Mouse (Mus musculus): ENCODE measurements around the gene Fstl5.
"Not testable (repeated sequence)": the region's sequence is repeated elsewhere in the genome, so short reads cannot be mapped to it uniquely, and the experiment has no call there.

Fstl5 gene

GRCm38 (mm10) chr3:76507891-76508290 lies 433.8 kb downstream of the Fstl5 start:
- DNase-seq (ENCODE audit: low read depth, low spot score) = not testable (repeated sequence)

DNA sequence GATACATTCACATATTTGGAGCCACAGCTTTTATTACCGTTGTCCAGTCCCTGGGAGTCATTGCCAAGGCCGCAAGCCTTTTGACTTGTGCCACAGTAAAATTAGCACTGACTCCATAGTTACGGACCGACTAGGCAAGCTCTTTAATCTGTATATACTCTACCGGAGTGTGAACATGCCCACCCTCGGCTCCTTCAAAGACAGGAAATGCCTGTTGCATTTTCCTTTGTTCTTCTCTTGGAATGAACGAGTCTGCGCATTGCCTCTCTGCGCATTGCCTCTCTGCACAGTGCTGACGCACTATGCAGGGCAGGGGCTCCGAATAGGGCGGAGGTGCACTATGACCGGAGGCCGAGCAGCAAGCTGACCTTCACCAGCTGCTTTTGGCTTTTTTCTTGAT lies 434.7 kb downstream of the Fstl5 start:
- peak; percentile 12 for DNase-seq (ENCODE audit: low read depth, low spot score)

DNA sequence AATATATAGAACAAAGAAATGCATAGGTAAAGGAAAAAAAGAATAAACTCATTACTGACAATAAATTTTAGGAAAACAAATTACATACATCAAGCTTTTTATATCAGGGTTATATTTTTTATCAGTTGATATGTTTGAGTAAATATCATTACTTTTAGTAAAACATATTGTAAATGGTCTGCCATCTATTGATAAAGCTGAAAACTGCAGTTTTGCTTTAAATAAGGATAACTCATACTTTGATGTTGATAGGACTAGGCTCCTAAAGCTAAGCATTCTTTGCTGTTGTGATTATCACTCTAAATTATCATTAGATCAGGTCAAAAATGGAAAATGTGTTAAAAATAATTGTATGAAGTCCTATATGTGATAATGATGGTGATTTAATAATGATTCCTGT lies 493.3 kb downstream of the Fstl5 start:
- no peak for DNase-seq (ENCODE audit: low read depth, low spot score)

DNA sequence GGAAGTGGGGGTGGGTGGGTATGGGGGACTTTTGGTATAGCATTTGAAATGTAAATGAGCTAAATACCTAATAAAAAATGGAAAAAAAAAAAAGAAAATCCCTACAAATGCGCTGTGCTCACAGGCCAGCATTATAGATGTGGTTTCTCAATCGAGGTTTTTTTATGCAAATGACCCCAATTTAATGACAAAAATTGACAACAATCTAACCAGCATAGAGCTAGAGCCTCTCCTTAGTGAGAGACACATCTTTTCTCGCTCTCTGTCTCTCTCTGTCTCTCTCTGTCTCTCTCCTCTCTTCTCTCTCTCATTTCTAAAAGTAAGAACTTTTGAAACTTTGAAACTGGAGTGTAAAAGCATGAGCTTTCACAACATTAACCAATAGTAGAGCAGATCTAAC lies 498.4 kb downstream of the Fstl5 start:
- DNase-seq (ENCODE audit: low read depth, low spot score) = no peak

GRCm38 (mm10) chr3:76572920-76573541 lies 499.0 kb downstream of the Fstl5 start:
- DNase-seq (ENCODE audit: low read depth, low spot score) = no peak

DNA sequence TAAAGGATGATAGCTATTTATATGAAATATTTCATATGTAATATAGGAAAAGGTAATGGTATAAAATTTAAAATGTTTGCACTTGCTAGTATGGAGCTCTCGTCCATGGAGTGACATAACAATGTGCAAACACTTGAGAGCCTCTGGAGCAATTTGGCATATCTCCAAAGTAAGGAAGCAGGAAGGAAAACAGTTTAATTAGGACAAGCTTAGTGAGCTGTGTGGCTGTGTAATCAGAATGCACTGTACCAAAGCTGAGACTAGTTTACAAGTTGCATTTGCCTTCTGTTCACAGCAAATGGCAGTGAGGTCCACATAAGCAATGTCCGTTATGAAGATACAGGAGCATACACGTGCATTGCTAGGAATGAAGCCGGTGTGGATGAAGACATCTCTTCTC lies 519.1 kb downstream of the Fstl5 start:
- no peak for DNase-seq (ENCODE audit: low read depth, low spot score)

DNA sequence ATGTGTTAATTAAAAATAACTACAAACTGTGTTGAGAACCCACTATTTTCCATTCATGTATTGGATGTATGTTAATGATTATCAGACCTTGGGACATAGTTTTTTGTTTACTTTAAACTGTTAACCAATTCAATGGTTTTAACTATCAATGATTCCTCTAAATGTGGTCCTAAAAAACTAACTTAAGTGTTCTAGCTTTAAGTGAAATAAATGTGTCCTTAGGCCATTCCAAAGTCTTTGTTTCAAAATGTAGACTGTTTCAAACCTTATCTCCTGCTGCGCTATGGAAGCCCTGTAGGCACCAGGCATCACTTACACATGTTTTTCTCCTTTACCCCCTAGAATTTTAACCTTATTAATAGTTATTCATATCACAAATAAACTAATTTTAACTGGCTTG lies 546.0 kb downstream of the Fstl5 start:
- no peak for DNase-seq (ENCODE audit: low read depth, low spot score)

- DNase-seq (ENCODE audit: low read depth, low spot score) = no peak
Observed at GRCm38 (mm10) chr3:76654243-76654642, 580.2 kb downstream of the Fstl5 start.

DNA sequence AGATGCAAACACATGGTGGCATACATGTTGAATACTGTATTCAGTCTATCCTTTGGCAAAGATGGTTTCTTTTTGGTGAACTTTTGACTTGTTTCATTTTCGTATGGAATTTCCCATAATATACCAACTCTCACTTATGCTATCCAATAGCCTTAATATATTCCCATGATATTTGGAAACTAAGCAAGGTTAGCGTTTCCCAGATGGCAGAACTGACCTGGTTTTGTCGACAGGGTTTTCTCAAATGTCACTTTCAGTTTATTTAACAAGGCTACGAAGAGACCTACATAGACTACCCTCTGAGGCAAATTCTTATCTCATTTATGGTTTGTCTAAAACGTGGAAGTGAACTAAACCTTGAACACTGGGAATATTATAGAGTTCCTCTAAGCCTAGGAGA lies 596.8 kb downstream of the Fstl5 start:
- DNase-seq (ENCODE audit: low read depth, low spot score) = no peak

- DNase-seq (ENCODE audit: low read depth, low spot score) = no peak
Observed at GRCm38 (mm10) chr3:76676006-76676405, 601.9 kb downstream of the Fstl5 start.

DNA sequence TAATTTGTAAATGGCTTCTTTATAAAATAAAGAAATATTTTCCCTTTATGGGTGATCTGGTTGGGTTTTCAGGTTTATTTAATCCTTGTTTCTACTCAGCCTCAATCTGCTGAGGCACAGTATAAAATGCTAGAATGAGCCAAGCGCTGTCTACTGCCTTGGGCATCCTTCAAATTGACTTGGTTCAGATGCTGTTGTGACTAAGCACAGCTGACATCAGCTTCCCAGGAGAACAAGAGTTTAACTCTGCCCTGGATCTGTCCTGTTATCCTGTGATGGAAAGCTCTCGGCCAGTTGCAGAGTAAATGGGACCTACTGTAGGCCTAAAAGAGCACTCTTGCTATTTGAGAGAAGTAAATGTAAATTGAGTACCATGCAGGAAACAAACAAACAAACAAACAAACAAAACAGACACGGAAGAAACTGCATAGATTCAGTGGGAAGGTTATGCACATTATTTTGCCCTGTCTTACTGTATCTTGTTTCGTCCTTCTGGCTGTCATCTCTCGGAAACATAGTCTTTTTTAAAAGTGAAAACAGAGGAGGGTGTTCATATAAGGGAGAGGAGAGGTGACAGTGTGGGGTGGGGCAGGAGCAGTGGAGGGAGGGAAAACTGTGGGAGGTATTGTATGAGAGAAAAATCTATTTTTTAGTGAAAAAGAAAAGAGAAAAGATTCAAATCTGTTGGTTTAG lies 605.9 kb downstream of the Fstl5 start:
- DNase-seq (ENCODE audit: low read depth, low spot score) = no peak

DNA sequence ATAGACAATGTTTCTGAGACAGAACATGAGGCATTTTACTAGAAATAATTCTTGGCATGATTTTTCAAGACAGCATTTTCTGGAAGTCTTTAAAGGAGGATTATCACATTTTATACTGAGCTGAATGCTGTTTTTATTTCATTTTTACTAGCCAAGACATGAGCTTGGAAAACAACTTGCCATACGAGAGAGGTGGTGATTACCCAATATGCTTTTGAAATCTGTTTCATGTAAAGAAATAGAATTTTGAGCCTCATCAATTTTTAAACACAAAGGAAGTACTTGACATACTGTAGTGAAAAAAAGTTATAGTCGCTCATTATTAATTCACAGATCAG lies 606.4 kb downstream of the Fstl5 start:
- no peak for DNase-seq (ENCODE audit: low read depth, low spot score)

GRCm38 (mm10) chr3:76697134-76697629 lies 623.1 kb downstream of the Fstl5 start:
- DNase-seq (ENCODE audit: low read depth, low spot score) = no peak

- peak; percentile 87 for DNase-seq (ENCODE audit: low read depth, low spot score)
Observed at GRCm38 (mm10) chr3:76739221-76739620, 665.2 kb downstream of the Fstl5 start.
